Mouse (Mus musculus): Measurements from ENCODE around the gene Lims1. TPM values are rescaled to one million over a fixed set of nuclear protein-coding genes. Genes with fewer than 3 reads are reported as not detected.
A peak's percentile ranks its signal among the peaks of the same experiment; 100 is the strongest.

Lims1 gene
- total RNA-seq, 2 experiments from 2014 or later = 37.5 to 41.0 TPM

GRCm38 (mm10) chr10:58350600-58350999 lies 27.3 kb downstream of the Lims1 start:
- DNase-seq = no peak

DNA sequence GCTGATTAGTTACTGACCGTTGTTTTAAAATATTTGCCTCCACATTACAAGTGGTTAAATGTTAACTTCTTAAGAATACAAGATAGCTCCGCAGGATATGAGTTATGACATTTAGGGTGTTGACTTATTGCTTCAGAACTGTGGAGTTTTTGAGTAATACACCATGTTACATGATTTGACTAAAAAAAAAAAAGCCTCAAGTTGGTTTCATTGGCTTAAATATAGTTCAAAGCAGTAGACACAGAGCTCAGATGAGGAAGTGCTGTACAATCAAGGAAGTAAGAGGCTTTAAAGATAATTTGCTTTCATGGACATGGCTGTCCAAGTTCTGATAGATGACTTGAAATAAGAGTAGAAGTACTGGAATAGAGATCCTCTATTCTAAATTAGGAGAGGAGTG lies 28.4 kb downstream of the Lims1 start:
- DNase-seq = no peak

GRCm38 (mm10) chr10:58352364-58352763 lies 29.1 kb downstream of the Lims1 start:
- no peak for DNase-seq

DNA sequence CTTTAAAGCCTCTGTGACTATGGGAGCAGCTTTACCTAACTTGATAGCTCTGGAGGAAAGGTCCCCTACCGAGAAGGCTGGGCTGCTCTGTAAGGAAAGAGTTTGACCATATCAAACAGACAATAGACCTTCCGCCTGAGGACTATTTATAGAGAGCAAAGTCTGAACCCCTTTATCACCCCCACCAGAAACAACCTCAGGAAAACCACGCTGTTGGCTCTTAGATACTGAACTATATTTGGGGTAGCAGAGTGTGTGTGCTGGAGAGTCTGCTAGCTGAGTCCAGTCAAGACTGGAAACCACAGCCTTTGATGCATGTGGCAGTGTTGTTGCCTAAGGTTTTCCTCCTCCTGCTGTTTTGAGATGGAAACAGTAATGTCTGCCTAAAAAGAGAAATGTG lies 31.3 kb downstream of the Lims1 start:
- no peak for DNase-seq

DNA sequence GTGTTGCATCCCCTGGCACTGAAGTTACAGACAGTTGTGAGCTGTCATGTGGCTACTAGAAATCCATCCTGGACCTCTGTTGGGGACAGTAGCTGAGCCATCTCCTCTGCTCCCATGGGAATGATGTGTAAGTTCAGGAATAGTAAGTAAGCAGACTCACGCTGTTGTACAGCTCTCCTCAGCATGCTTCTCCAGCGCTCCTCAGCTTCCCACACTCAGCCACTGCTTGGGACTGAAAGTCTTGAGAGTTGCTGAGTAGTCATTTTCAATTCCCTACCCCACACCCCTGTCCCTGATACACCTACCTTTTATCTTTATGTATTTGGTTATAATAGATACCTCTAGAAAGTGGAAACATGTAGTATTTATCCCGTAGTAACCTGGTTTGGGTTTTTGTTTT lies 33.2 kb downstream of the Lims1 start:
- DNase-seq = no peak

- DNase-seq = no peak
Measured at GRCm38 (mm10) chr10:58359123-58359522, 35.9 kb downstream of the Lims1 start.

DNA sequence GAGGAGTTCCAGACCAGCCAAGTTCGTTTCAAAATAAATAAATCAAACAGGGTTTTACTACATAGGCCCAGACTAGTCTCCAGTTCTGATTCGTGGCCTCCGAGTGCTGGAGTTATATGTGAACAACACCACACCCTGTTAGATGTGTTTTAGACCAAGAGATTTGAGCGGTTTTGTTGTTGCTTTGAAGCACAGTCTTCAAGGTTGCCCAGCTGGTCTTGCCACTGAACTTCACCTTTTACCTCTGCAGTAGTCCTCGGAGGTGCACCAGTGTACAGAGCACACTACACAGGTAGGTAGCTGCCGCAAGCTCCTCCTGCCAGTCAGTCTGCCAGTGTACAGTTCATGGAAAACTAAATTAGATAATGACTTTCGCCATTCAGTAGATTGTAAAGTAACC lies 36.7 kb downstream of the Lims1 start:
- DNase-seq = no peak

DNA sequence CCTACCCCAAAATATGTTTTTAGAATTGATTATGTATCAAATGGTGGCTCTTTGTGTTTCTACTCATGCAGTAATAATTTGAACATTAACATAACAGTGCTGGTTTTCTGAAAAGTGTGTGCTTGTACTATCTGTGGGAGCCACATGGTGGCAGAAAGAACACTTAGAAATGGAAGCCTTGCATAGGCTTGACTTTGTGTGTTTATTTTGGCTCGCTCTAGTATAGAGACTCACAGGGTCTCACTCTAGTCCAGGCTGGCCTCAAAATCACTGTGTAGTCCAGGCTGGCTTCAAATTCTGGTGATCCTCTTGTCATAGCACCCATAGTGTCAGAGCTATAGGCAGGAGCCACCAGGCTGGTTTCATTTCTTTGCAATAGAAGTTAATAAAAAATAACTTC lies 39.5 kb downstream of the Lims1 start:
- no peak for DNase-seq

DNA sequence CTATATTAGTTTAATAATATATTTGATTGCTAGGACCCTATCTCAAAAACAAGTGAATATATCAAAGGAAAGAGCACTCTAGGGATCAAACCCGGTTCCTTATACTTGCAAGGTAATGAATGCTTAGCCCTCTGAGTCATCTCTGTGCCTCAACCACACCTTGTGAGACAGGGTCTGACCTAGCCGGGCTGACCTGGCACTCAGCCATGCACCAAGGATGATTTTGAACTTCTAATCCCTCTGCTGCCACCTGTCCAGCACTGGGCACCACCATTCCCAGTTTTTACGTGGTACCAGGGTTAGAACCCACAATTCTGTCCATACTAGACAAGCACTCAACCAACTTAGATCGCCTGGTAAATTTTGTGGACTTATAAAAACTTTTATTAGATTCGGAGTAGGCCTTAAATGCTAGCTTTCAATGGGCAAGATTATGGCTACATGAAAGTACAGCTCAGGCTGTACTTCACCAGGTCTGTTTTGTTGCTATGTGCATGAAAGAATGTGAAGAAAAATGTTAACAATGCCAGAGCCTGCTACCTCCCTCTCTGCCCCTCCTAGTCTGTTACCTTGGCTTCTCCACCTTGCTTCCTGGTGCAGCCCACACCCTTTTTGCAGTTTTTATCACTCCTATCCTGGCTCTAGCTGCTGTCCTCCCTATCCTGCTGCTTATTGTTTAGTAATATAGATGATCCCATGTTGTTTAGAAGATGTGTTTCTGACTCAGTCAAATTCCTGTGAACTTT lies 41.7 kb downstream of the Lims1 start:
- DNase-seq = no peak

- DNase-seq = no peak
Measured at GRCm38 (mm10) chr10:58368791-58369706, 45.8 kb downstream of the Lims1 start.

GRCm38 (mm10) chr10:58369707-58370093 lies 46.4 kb downstream of the Lims1 start:
- DNase-seq = no peak

DNA sequence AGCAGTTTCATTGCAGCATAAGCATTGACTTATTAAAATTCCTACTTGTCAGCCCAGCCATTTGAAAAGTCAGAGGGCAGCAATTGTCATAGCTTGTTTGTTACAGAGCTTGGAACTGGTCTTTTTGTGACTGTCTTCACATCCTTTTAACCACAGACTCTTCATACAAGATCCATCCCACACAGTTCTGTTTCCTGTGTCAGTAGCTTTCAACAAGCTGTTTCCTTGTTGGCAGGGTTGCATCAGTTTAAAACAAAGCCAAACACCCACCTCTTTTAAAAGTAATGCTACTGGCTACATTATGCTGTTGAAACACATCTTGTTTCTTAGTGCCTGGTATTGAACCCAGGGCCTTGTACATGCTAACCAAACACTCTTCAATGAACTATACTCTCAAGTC lies 46.9 kb downstream of the Lims1 start:
- DNase-seq = no peak

DNA sequence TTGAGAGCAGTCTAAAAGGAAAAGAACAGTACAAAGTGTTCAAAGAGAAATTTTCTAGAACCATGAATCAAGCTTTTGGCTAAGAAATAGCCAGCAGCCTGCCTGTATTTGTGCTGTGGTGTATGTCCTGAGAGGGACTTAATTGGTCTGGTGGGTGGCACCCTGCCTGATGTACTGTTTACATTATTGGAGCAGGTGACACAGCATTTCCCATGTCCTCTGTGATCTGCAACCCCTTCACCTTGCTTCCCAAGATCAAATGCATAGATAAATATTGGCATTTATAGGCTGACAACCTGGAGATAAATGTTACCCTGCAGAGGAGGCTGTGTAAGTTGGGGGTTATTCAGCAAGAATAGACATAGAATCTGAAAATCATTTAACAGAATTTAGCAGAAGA lies 47.3 kb downstream of the Lims1 start:
- no peak for DNase-seq

GRCm38 (mm10) chr10:58371279-58371842 lies 48.1 kb downstream of the Lims1 start:
- no peak for DNase-seq

DNA sequence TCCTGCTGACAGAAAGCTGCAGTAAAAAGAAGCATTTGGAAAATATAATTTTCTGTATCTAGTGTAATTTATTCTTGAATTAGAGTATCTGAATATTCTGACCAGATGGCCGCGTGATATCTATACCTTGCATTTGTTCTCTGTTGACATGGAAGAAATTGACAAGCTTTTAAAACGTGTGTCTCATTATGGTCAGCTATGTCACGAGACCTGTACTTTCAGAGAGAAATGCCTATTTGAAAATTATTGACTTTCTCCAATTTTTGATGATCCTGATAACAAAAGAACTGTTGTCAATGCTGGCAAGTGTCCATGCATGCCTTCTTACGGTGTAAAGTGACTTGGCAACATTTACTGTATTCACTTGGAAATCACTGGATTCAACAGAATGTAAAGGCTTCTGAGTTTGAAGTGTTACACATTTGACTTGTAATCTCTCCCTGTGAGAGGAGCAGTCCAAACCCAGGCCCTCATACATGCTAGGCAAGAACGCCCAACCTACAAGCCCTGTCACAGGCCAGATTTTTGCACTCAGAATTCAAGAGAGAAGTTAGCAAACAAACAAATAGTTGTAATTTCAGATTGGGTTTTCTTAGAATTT lies 49.3 kb downstream of the Lims1 start:
- DNase-seq = no peak

DNA sequence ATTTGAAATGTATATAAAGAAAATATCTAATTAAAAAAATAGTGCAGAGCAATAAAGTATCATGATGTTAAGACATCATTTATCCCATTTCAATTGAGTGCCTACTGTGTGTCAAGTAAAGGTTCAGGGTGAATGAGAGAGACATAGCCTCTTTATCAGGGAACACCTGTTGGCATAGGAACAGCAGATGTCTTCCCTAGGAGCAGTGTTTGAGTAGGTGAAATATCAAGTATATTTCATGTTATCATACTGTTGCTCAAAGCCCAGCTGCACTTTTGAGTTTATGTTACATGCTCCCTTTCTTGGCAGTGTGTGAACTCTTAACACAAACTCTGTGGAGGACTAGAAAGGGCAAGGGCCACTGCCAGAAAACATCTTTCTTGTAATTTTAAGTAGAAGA lies 50.6 kb downstream of the Lims1 start:
- DNase-seq = no peak

GRCm38 (mm10) chr10:58377592-58378197 lies 54.4 kb downstream of the Lims1 start:
- no peak for DNase-seq

- DNase-seq = no peak
Measured at GRCm38 (mm10) chr10:58378380-58378779, 55.1 kb downstream of the Lims1 start.

DNA sequence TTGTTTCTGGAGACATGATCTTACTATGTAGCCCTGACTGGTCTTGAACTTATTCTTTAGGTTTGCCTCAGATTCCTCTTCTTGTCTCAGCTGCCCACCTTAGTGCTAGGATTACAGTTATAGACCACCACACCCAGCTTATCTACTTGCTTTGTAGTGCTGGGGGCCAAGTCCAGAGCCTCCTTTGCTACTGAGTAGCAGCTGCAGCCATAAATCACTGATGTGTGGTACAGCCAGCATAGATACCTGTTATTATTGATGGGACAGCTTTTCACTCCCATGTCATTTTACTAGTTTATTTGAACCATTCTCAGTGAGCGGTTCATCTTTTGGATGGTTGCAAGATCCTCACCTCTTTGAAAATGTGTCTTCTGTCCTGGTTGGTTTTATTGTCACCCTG lies 56.4 kb downstream of the Lims1 start:
- DNase-seq = no peak

- DNase-seq = no peak
Measured at GRCm38 (mm10) chr10:58381904-58382303, 58.6 kb downstream of the Lims1 start.

GRCm38 (mm10) chr10:58382621-58383101 lies 59.4 kb downstream of the Lims1 start:
- DNase-seq = no peak

DNA sequence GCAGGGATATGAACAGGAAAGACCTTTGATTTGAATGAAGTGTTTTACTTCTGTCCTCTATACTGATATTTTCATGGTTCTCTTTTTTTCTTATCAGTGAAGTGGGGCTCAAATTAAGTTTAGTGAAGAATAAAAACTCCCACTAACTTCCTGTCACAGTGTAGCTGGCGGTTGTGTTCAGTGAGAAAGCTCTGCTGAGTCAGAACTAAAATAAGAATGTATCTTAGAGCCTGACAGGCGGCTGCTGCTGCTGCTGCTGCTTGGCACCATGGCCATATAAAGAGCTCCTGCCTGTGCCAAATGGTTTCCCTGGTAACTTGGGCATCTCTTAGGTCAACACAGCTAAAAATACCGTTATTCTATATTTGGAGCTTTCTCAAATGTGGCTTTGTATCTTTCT lies 60.0 kb downstream of the Lims1 start:
- peak; percentile 16 for DNase-seq

Data from gastrocnemius, postnatal 25 days (tissue).